Mouse (Mus musculus) embryo, embryonic 11.5 days (tissue): ENCODE results near the gene Tatdn3.

Experiments
- DNase-seq: peaks from one replicate; pipeline ENCODE4 v3.0.0-alpha.2; 2012; ENCODE audit warnings: low read depth, low spot score

Gene Tatdn3

DNA sequence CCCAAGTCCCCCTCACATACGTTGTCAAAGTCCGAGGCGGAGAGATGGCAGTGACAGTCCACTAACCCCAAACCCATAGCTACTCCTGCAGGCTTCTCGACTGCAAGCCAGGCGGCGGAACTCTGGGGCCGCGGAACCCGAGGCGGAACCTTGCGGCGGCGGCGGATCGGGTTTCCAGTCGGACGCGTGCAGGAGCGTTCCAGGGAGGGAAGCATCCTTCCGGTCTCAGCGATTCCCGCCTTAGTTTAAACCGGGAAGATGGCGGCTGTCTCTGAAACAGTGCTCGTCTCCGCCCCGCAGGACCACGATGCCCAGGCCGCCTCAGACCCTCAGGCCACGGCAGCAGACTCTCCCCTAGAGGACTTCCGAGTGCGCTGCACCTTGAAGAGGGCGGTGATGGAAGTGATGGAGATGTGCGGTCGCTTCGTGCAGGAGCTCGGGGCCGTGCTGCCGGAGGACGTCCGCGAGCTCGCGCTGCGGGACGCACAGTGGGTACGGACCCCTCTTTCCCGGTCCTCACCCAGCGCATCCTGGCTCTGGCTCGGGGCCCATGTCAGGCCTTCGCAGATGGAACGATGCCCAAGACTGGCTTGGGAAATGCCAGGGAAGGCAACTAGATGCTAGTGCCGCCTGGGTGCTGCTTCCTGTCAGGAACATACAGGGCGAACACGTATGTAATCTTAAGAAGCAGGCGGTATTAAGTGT lies at the start of gene Tatdn3, which contains the start of gene Nsl1:
Gene Tatdn3, minus strand, starts transcription at position 152 of the 705 bp plus-strand sequence.
Gene Nsl1, plus strand, starts transcription at position 232 of the 705 bp plus-strand sequence.
- DNase-seq, result peak; percentile 83

DNA sequence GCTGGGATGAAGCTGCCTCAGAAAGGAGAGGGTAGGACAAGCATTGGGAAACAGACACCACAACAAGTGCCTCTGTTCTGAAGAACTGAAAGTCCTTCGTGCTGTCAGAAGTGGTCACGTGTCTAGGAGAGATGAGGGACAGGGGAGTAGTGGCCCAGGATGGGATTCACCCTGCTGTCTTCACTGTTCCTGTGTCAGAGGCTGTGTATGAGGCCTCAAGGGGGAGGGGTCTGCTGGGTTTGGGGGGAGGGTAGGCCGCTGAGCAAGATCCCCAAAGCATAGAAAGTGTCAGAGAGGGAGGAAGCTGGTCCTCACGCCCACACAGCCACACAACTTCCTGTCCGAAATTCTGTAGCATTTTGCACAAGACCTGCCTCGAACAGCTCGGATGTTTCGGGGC lies 48.4 kb upstream of the Tatdn3 start:
- no peak for DNase-seq

DNA sequence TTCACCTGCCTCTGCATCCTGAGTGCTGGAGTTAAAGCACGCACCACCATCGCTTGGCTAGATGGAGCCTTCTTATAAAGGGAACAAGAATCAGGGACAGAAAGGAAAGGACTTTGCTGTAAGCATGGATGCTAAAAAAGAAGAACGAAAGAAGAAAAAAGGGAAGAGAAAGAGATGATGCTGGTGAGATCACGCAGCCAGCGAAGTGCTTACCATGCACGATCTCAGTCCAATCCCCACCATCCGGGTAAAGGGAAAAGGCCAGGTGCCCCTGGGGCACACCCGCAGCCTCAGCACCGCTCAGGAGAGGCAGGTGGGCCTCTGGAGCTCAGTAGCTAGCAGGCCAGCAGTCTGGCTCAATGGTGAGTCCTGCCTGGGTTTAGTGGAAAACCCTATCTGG lies 47.2 kb upstream of the Tatdn3 start:
- DNase-seq, result no peak

DNA sequence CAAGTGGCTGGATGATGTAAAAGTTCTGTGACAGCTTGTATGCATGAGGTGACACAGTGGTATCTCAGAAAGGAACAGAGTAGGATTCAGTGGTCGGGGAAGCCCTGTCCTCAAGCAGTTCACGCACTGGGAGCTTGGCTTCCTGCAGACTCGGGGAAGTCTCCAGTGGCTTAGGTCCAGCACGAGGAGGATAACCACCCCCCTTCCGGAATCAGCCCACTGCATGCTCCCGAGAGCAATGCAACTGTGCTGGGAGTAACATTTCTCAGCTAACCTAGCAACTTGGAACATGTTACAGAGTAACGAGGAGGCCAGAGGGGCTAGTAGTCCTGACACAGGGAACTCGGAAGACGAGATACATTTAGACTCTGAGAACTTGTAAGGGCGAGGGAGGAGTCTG lies 44.6 kb upstream of the Tatdn3 start:
- no peak for DNase-seq

DNA sequence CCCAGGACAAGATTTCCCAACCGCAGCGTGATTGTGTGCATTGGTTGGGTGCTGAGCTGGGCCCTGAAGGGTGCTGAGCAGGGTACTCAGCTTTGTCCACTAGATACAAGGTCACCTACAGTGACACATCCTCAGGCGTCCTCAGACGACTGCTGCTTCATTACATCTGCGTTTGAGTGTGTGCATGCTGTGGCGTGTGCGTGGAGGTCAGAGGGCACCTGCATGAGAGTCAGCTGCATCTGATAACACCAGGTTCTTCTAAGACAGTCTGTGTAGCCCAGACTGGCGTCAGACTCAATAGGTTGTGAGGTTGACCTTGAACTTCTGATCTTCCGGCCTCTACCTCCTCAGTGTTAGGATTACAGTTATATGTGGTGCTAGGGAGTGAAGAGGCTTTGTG lies 42.5 kb upstream of the Tatdn3 start:
- no peak for DNase-seq

DNA sequence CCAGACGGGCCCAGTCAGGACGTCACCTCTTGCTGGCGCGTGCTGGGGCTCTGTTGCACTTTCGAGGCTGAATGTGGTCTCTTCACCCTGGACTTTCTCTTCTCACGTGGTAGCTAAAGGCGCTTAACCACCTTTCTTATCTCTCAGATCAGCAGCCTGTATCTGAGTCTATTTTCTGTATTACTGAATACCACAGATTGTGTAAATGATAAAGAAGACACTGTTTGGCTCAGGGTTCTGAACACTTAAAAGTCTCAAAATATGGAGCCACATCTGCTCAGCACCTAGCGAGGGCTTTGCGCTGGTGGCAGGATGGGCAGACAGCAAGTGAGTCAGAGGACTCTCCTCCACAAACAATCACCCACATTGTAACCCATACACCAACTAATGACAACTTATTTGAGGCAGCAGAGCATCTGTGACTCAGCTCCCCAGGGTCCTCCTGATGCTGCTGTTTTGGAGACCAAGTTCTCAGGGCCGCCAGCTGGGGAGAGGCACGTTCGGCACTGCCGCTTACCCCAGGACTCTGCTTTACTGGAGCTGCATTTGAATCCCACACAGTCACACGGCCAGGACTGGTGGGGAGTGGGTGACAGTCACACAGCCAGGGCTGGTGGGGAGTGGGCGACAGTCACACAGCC lies 40.1 kb upstream of the Tatdn3 start:
- DNase-seq, result no peak

DNA sequence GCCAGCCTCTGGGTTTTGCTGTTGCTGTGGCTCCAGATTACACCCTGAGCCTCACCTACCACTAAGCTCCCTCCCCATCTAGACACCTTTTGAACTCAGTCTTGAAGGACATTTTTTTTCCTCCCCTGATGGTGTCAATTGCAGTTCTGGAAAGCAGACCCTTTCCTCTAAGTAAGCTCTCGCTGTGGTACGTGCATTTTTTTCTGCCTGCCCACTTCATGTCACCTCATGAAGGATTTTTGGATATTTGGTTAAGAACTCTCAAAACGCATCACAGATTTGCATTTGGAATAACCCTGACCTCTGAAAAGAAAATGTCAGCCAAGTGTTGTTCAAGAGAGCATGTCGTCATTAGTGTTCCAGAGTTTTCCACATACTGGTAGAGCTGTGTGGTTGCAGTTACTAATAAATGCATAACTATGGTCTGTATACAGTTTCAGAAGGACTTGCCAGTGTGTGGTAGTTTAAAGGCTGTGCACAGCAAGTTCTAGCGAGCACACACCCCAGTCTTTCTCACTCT lies 37.1 kb upstream of the Tatdn3 start:
- DNase-seq, result no peak

DNA sequence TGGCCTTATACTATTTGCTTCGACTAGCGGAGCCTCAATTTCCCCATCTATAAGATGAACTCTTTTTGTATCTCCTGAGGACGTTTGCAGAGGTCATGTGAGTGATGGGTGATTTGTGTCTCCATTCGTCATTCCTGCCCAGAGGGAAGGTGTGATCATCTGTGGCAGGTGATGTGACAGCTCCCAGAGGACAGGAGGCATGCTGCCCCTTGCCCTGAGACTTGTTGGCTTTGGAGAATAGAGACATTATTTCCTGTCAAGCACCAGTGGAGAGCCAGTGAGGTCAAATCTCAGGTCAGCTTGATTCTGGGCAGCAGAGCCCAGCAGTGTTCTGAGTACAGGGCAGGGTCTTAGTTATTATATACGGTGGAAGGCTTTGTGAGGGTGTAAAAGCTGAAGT lies 36.4 kb upstream of the Tatdn3 start:
- no peak for DNase-seq

DNA sequence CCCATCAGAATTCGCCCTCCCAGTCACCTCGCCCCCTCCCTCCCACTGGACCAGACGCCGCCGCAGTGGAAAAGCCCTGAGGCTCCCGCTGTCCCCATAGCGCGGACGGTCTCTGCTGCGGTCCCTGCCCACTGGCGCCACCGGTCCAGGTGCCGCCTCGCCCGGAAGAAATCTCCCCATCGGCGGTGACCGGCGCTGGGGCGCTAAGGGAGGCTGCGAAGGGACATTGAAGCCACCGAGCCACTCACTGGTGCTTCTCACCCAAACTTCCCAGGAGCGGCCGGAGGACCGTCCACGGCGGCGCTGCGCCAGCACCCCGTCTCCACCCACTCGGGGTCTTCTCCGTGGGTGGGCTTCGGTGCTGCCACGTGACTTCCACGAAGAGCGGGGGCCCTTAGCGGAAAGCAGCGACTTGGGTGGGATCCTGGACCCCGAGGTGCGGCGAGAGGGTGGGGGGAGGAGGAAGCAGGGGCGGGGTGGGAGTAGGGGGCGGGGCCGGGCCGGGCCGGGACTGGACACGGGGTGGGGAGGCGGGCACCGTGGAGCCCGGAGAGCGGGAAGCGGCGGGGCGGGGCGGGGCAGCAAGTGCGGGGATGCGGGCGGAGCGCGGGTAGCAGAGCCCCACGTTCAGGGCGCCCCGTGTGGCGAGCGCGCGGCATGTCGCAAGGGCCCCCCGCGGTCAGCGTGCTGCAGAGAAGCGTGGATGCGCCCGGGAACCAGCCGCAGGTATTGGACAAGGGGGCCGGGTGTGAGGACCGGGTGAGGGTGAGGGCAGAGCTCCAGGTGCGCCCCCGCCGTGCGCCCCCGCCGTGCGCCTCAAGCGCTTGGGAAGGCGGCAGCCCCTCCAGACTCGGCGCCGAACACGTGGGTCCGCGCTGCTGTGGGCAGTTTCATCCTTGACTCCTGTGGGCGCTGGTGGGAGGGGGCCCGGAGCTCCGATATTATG lies 35.3 kb upstream of the Tatdn3 start, which contains the start of gene Batf3:
Gene Batf3, plus strand, starts transcription at position 46 of the 946 bp plus-strand sequence.
- DNase-seq, result peak; percentile 34

DNA sequence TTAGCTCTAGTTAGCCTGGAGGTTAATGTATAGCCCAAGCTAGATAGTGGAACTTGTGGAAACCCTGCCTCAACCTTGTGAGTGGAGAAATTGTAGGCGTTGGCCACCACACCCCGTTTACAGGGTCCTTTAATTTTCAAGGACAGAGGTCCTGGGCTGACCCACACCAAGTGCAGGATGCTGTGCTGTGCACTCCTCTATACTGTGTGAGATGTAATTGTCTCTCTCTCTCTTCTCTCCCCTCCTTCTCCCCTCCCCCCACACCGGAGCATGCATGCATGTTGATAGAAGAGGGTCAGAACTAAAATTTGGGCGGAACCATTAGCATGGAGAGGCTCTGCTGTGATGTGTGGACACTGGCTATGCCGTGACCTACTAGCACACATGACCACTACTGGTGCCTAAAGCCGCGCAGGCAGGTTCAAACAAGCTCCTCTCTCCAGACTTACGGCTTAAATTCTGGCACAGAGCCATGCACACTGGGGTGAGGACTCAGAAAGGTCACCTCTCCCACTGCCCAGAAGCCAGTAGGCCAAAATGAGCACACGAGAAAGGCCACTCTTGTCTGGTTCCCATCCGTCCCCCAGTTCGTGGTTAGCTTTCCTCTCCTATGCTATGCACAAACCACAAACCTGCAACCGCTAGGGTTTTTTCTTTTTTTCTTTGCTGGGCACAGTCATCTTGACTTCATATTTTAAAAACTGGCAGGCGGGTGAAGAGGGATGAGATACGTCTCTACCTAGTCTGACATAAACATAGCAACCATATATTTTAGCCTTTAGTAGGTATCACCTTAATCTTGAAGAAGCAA lies 34.3 kb upstream of the Tatdn3 start:
- no peak for DNase-seq

DNA sequence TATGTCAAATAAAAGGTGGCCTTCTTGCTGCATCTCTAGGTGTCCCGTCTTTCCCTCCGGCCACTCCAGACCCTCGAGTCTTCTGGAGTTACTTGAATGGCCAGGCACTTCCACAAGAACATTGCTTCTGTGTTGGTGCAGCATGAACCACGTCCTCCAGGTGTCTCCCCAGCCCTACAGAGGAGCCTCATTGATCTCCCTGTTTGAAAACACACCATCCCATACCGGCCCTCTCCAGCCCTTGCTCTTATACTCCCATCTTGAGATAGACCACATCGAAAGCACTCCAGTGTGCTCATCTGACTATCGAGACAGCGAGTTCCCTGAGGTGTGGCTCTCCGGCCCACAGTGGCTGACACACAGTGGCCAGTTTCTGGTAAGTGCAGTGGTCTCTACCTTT lies 32.3 kb upstream of the Tatdn3 start:
- no peak for DNase-seq

DNA sequence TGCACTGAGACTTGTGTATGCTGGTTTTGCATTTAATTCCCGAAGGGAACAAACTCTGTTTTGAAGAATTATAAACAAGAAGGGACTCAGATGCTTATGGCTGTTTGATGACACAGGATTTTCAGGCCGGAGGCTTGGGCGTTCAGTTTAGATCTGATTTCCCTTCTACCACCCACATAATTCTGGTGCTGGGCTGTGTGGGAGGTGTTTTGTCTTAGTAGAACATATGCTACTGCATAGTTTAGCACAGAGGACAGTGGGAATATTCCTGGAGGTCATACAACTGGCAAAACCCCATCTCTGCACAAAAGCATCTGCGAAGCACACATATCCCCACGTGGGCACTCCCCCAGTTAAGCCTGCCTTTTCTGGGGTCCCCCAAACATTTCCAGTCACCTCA lies 30.8 kb upstream of the Tatdn3 start:
- no peak for DNase-seq

DNA sequence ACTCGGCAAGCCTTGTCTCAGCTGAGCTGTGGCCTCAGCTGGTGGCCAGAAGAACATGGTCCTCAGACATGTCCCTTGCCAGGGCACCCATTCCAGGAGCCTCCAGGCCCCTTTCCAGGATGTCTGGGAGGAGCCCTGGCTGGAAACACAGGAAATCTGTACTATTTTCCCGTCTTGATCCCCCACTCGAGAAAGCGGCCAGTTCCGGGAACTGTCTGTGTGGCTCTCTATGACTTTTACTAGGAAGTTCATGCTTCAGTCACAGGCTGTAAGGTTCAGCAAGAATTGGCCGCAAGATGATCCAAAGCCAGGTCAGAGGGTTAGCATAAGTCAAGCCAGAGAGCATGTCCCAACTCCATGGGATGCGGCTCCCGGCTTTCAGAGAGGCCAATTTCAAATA lies 29.3 kb upstream of the Tatdn3 start:
- no peak for DNase-seq

DNA sequence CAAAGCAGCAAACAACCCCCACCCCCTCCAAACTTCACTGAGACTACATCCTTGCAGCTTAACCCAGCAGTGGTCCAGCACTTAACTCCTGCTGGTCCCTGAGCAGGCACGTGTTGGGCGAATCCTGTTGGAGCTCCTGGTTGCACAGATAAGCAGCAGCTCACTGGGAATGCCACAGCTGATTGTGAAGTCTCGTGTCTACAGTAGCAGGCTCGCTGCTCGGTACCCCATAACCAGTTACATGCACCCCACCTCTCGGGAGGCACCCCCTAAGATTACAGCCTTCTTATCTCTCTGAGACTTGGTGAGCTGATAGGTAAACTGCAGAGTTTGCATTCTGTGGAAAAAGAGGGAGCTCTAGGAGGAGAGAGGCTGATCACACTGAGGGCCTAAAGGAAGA lies 26.6 kb upstream of the Tatdn3 start:
- DNase-seq, result no peak

DNA sequence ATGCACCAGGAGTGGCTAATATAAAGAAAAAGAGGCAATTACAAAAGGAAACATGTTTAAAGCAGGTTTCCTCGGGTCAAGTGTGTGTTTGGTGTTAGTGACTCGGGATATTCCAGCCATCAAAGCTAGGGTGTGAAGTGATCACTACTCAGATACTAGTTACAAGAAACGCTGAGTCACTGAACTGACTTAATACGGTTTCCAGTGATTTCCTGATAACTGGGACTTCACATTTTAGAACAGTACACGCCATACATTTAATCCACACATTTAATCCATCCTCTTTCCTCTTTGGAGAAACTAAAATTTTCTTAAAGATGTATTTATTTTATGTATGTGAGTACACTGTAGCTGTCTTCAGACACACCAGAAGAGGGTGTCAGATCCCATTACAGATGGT lies 25.2 kb upstream of the Tatdn3 start:
- DNase-seq, result no peak

DNA sequence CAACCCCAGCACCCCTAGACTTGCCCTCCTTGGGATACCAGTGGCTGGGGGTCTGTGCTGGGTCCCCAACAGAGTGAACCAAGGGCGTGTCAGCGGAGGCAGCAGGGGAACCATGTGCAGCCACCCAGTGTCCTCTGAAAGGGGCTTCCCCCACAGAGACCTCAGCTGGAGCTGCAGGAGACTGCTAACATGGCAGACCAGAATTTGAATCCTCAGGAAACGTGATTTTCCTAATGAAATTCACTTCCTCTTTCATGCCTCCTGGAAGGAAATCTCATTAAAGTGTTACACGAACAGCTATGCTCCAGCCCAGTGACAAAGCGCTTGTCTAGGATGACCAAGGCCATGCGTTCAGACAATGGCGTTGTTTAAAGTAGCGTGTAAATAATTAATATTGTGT lies 24.2 kb upstream of the Tatdn3 start:
- DNase-seq, result no peak

DNA sequence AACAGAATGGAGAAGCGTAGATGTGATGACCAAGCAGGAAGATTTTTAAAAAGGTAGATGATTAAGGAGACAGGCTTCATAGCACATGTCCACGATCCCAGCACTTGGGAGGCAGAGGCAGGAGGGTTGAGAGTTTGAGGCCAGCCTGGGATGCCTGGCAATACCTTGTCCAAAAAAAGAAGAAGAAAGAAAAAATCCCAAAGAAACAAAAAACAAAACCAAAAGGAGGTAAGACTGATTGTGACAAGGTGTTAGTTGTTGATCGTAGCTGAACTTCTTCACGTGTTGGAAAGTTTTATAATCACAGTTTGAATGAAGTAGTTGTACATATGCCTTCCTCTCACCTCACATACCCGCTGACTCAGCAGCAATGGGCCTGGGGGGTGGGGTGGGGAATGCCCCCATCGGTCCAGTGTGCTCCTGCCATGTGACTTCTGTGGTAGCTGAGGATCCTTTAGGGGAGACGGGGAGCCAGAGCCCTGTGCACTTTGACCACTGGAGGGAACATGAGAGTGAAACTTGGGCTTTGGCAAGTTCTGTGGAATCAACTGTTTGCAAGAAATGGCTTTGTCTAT lies 23.7 kb upstream of the Tatdn3 start:
- no peak for DNase-seq

DNA sequence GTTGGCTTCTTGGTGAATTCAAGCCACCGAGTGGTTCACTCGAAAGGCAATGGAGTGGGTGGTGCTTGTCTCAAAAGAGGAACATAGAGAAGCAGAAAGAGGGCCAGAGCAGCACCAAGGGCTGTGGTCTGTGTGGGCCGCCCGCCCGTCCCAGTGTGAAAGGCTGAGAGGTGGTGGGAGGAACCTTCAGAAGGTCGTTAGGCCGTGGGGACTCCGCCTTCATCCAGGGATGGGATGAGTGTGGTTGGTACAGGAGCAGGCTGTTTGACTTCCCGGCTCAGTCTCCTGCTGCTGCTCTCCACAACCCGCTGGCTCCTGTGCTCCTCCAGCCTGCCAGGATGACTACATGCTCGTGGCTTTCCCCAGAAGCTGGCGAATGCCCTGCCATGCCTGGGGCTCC lies 22.9 kb upstream of the Tatdn3 start:
- no peak for DNase-seq

DNA sequence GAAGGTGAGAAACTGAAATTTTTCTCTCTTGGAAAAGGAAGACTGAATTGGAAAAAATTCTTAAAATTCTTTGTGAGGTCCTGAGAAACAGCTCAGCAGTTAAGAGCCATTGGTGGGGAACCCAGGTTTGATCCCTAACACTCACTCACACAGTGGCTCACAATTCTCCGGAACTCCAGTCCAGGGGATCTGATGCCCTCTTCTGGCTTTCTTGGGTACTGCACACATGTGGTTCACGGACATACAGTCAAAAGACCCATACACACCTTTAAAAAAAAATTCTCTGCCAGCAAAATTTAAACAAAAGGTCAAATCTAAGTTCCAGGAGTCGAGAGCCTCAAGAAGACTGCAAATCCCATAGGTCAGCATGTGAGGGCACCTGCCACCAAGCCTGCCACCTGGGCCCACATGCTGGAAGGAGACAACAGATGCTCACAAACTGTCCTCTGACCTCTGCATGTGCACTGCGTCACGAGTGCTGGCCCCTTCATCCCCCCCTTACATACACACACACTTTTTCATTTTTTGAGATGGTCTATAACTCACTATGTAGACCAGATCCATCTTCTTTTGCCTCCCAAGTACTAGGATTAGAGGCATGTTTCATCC lies 22.3 kb upstream of the Tatdn3 start:
- no peak for DNase-seq

DNA sequence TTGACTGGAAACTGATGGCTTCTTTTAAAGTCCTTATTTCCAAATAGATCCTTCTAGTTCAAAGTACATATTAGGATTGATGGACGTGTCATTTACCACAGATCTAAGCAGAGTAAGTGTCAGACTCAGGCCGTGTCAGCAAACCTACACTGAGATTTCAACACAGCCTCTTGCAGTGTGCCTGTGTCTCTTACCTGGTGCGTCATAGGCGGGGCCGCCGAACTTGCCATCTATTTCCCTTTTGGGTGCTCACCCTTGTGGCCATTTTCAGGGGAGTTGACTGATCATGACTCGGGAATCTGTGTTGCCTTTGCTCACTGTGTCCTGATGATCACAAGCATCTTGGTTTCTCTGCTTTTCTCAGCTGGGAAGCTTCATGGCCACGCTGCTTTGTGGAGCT lies 20.5 kb upstream of the Tatdn3 start:
- DNase-seq, result no peak
